Mouse (Mus musculus): ENCODE measurements at regions not wholly inside any gene's neighbourhood (a gene's known extent, or its start where the extent isn't known, plus 50 kb on each side); places are given as distances from the start of the nearest gene placed in this dataset.

- no peak for TF ChIP-seq GATA1 (IDR thresholded peaks at IDR 0.05; ENCODE audit: borderline replicate concordance, low read length)
- TF ChIP-seq FLI1 (IDR thresholded peaks at IDR 0.05; ENCODE audit: low read length), result no peak
These were observed 76.6 kb upstream of the Maml3 start for GRCm38 (mm10) chr3:52181326-52182101.
